ENCODE assay signal across 8 mouse cellular contexts in genomic region chr7:136010013-136010412, GRCm38 (mm10).
DNase-seq lines count a peak whose midpoint lies in the region; ATAC-seq and TF ChIP-seq lines count a peak whose summit lies in the region.
"Had no signal": no experiment of that assay in that cellular context is flagged by ENCODE, and none has a peak within 500 bp of the region (broad histone marks: within the 10 kb centered on the region; RNA-seq: fewer than 3 reads in every experiment).

No protein-coding gene starts in this region.

- no peak for ATAC-seq in stomach, postnatal 0 days (ENCODE audit: low FRiP score, low TSS enrichment)

- H3K9ac ChIP-seq in stomach, postnatal 0 days (ENCODE audit: low read length): no peak overlapping the region

- WGBS in stomach, postnatal 0 days: 55% methylated on average over 7 of the region's 7 CpGs

- H3K4me3 ChIP-seq in stomach, postnatal 0 days (ENCODE audit: low read depth, low read length): no peak overlapping the region
- H3K4me3 ChIP-seq: myocyte had no signal

- no peak overlapping the region for H3K27ac ChIP-seq in stomach, postnatal 0 days (replicated peaks)

- no peak for TF ChIP-seq EP300 in stomach, postnatal 0 days (optimal IDR thresholded peaks at IDR 0.05)

- H3K27me3 ChIP-seq in stomach, postnatal 0 days (ENCODE audit: control insufficient read depth, insufficient read depth, low read length): no peaks in the 10 kb centered on the region

- no peaks in the 10 kb centered on the region for H3K9me3 ChIP-seq in stomach, postnatal 0 days (ENCODE audit: control insufficient read depth, low read length)

- peak; percentile 9 for DNase-seq in urinary bladder, postnatal 25 days (ENCODE audit: low spot score)
- DNase-seq in urinary bladder, adult 18-20 months (ENCODE audit: low spot score in 2 of 2): no peak
- DNase-seq in cerebellum, adult 8-10 months: peak; percentile 21
- peak; percentile 61 to 70 for DNase-seq in frontal cortex, postnatal 10 days (ENCODE audit: low spot score in 2 of 2)
- peak; percentile 43 for DNase-seq in kidney, postnatal 14 days
- DNase-seq in lung, adult 18-20 months: peak; percentile 1 to 4
- DNase-seq in stomach, postnatal 0 days (ENCODE audit: low spot score): peak; percentile 20

- no peaks in the 10 kb centered on the region for H3K4me1 ChIP-seq in stomach, postnatal 0 days (replicated peaks; ENCODE audit: control insufficient read depth, insufficient read depth)

- no peak overlapping the region for H3K4me2 ChIP-seq in stomach, postnatal 0 days (replicated peaks; ENCODE audit: low read depth)

- TF ChIP-seq CTCF in stomach, postnatal 0 days (IDR thresholded peaks at IDR 0.05; ENCODE audit: low read depth): peak; percentile 58

- H3K36me3 ChIP-seq in stomach, postnatal 0 days (ENCODE audit: control insufficient read depth, insufficient read depth, low read length): no peaks in the 10 kb centered on the region

Comparison
In these comparisons a context has a peak if more than half of its experiments do, and no peak if none do; other contexts are left out.
1. DNase-seq: peak in urinary bladder, postnatal 25 days (single experiment), cerebellum, adult 8-10 months (single experiment), frontal cortex, postnatal 10 days (2 of 2), kidney, postnatal 14 days (single experiment), lung, adult 18-20 months (2 of 2) and stomach, postnatal 0 days (single experiment); none in urinary bladder, adult 18-20 months (0 of 2).